Mouse (Mus musculus) neural tube, embryonic 11.5 days (tissue): ENCODE results near the gene Usp30. TPM values are rescaled to one million over a fixed set of nuclear protein-coding genes. Genes with fewer than 3 reads are reported as not detected.

Experiments
- ATAC-seq: fragments of 200-750 bp; cut with Nextera tagmentation; 2 replicates; pipeline ENCODE4 v1.8.0; 2017; ENCODE audit warnings: moderate number of reproducible peaks, mild to moderate bottlenecking, moderate TSS enrichment, moderate library complexity; ENCODE audit not compliant: insufficient read depth, low FRiP score, low TSS enrichment
- DNase-seq: peaks from one replicate; pipeline ENCODE4 v3.0.0-alpha.2; 2015; ENCODE audit warnings: low spot score
- H3K27ac ChIP-seq: fragments of 300-500 bp; sonication (generic); 2 replicates; pipeline ENCODE4 v1.5.1; 2014; ENCODE audit warnings: low read depth, mild to moderate bottlenecking, low read length
- H3K27me3 ChIP-seq: fragments of 300-500 bp; sonication (generic); 2 replicates; pipeline ENCODE4 v1.6.1; 2014; ENCODE audit warnings: mild to moderate bottlenecking, low read length, mixed read lengths; ENCODE audit not compliant: control insufficient read depth, insufficient read depth
- H3K36me3 ChIP-seq: fragments of 300-500 bp; sonication (generic); 2 replicates; pipeline ENCODE4 v1.6.1; 2014; ENCODE audit warnings: mild to moderate bottlenecking, low read length, moderate library complexity, mixed read lengths; ENCODE audit not compliant: control insufficient read depth, insufficient read depth
- H3K4me1 ChIP-seq: fragments of 300-500 bp; sonication (generic); 2 replicates; pipeline ENCODE4 v1.6.1; 2014; ENCODE audit warnings: low read length, mixed read lengths; ENCODE audit not compliant: control insufficient read depth, insufficient read depth
- H3K4me2 ChIP-seq: fragments of 300-500 bp; sonication (generic); 2 replicates; pipeline ENCODE4 v1.6.1; 2014; ENCODE audit warnings: low read depth, mild to moderate bottlenecking, moderate library complexity
- H3K4me3 ChIP-seq: fragments of 300-500 bp; sonication (generic); 2 replicates; pipeline ENCODE4 v1.5.1; 2014; ENCODE audit warnings: low read depth, low read length
- H3K9ac ChIP-seq: fragments of 300-500 bp; sonication (generic); 2 replicates; pipeline ENCODE4 v1.6.1; 2014; ENCODE audit warnings: mild to moderate bottlenecking, low read length
- H3K9me3 ChIP-seq: fragments of 300-500 bp; sonication (generic); 2 replicates; pipeline ENCODE4 v1.6.1; 2016; ENCODE audit warnings: low read length; ENCODE audit not compliant: control insufficient read depth
- WGBS: fragments of 180-500 bp; shearing (Covaris S2); extraction: QIAGEN DNeasy Blood & Tissue Kit; methylation state at CpG from one replicate; pipeline ENCODE4 v1.1.7; 2014; 5-methylcytosine and 5-hydroxymethylcytosine counted together
- polyA plus RNA-seq: library from polyadenylated mRNA; unstranded; fragments of >200 nt; fragmentation: Nextera tagmentation; extraction: Ambion mirVana; gene quantifications from 2 replicates; pipeline ENCODE4 v1.2.1, GENCODE M21; 2014

The Usp30 gene
- 12.7 and 14.5 TPM in 2 replicates for polyA plus RNA-seq

- Histone ChIP-seq H3K4me3 (no peak within 1 kb of the TSS), H3K9me3 (no peaks in the 10 kb centered on the region), H3K4me1 (no peaks in the 10 kb centered on the region), H3K4me2 (no peak within 1 kb of the TSS), H3K27ac (no peak within 1 kb of the TSS), H3K36me3 (no peaks in the 10 kb centered on the region), H3K9ac (no peak within 1 kb of the TSS), H3K27me3 (no peaks in the 10 kb centered on the region)
- 96% methylated on average over 6 of the region's 6 CpGs for WGBS
- no peak for DNase-seq
- ATAC-seq, result no peak
Measured at GRCm38 (mm10) chr5:114065161-114065560, at the start of gene Usp30. Gene Usp30, plus strand, starts transcription at chr5:114065461.

DNA sequence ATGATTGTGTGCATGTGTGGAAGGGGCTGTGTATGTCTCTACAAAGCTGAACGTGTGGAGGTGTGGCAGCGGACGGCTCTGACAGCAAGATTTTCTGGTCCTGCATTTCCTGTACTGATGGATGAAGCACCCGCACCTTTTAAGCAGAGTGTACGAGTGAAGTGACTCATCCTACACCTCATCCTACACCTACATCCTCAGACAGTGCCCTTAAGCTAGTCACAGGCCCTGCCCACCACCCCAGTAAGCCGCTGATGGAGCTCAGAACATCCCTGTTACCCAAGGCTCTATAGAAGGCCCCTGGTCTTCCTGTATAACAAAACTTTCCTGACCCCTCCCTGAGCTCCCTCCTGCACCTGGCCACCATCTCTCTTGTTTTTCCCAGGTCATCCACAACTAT lies 40.9 kb upstream of the Usp30 start:
- H3K27me3 ChIP-seq, result no peaks in the 10 kb centered on the region
- no peak for ATAC-seq
- DNase-seq, result no peak
- H3K27ac ChIP-seq, result no peak overlapping the region
- H3K4me2 ChIP-seq, result no peak overlapping the region
- H3K9me3 ChIP-seq, result no peaks in the 10 kb centered on the region
- H3K36me3 ChIP-seq, result no peaks in the 10 kb centered on the region; the same call in 1 of the 2 replicates
- no peak overlapping the region for H3K9ac ChIP-seq
- no peaks in the 10 kb centered on the region; the same call in 1 of the 2 replicates for H3K4me1 ChIP-seq
- 66% methylated on average over 6 of the region's 6 CpGs for WGBS
- no peak overlapping the region for H3K4me3 ChIP-seq

DNA sequence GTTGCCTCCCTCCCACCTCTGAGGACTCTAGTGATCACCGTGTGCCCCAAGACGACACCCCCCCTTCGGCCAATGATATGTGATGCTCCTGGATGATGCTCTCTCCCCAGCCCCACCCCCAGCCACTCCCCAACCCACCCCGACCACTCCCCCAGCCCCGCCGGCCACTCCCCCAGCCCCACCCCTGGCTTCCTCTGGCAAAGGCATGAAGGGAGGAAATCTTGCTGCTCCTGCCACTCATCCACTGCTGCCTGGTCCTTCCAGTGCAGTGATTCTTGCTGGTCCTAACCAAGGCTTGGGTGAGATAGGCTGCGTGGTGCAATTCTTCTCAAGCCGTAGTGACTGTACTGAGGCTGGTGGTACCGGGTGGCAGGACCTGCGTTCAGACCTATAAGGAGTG lies 40.4 kb upstream of the Usp30 start:
- Histone ChIP-seq H3K36me3 (no peaks in the 10 kb centered on the region; the same call in 1 of the 2 replicates), H3K27ac (no peak overlapping the region), H3K4me3 (no peak overlapping the region), H3K4me2 (no peak overlapping the region), H3K27me3 (no peaks in the 10 kb centered on the region), H3K9ac (no peak overlapping the region), H3K9me3 (no peaks in the 10 kb centered on the region), H3K4me1 (no peaks in the 10 kb centered on the region; the same call in 1 of the 2 replicates)
- DNase-seq, result no peak
- 12% methylated on average over 7 of the region's 10 CpGs for WGBS
- no peak for ATAC-seq

GRCm38 (mm10) chr5:114027217-114027944 lies 37.9 kb upstream of the Usp30 start:
- Histone ChIP-seq H3K4me2 (no peak overlapping the region), H3K9ac (no peak overlapping the region), H3K27me3 (no peaks in the 10 kb centered on the region), H3K4me3 (no peak overlapping the region), H3K9me3 (no peaks in the 10 kb centered on the region), H3K27ac (no peak overlapping the region), H3K4me1 (no peaks in the 10 kb centered on the region; the same call in 1 of the 2 replicates), H3K36me3 (no peaks in the 10 kb centered on the region; the same call in 1 of the 2 replicates)
- ATAC-seq, result no peak
- WGBS, result 87% methylated on average over 12 of the region's 12 CpGs
- DNase-seq, result no peak

DNA sequence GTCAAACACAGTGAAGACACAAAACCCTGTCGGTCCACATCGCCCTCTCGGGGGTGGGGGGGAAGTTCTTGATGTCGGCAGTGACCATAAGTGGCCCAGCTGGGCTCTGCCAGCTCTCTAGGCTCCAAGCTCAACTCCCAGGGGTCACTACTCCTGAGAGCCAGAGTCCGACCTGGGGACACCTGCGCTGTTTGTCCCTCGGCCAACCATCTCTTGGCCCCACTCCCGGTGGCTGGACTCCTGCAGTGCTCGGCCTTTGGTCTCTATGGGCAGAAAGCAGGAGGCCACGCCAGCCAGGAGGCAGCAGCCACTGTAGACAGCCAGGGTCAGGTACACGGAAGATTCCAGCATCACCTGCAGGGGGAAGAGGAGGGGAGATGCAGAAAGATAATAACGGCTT lies 37.1 kb upstream of the Usp30 start:
- no peaks in the 10 kb centered on the region for H3K9me3 ChIP-seq
- no peaks in the 10 kb centered on the region; the same call in 1 of the 2 replicates for H3K4me1 ChIP-seq
- H3K9ac ChIP-seq, result no peak overlapping the region
- DNase-seq, result no peak
- no peak overlapping the region for H3K4me3 ChIP-seq
- H3K4me2 ChIP-seq, result no peak overlapping the region
- H3K36me3 ChIP-seq, result no peaks in the 10 kb centered on the region; the same call in 1 of the 2 replicates
- H3K27ac ChIP-seq, result no peak overlapping the region
- ATAC-seq, result no peak
- 87% methylated on average over 12 of the region's 12 CpGs for whole genome bisulfite sequencing
- H3K27me3 ChIP-seq, result no peaks in the 10 kb centered on the region

GRCm38 (mm10) chr5:114030652-114031051 lies 34.6 kb upstream of the Usp30 start:
- H3K4me3 ChIP-seq, result no peak overlapping the region
- no peak for DNase-seq
- WGBS, result 86% methylated on average over 12 of the region's 12 CpGs
- no peak overlapping the region for H3K4me2 ChIP-seq
- no peaks in the 10 kb centered on the region; the same call in 1 of the 2 replicates for H3K36me3 ChIP-seq
- H3K9me3 ChIP-seq, result no peaks in the 10 kb centered on the region
- no peaks in the 10 kb centered on the region for H3K4me1 ChIP-seq
- no peaks in the 10 kb centered on the region for H3K27me3 ChIP-seq
- no peak overlapping the region for H3K27ac ChIP-seq
- no peak overlapping the region for H3K9ac ChIP-seq
- ATAC-seq, result no peak

DNA sequence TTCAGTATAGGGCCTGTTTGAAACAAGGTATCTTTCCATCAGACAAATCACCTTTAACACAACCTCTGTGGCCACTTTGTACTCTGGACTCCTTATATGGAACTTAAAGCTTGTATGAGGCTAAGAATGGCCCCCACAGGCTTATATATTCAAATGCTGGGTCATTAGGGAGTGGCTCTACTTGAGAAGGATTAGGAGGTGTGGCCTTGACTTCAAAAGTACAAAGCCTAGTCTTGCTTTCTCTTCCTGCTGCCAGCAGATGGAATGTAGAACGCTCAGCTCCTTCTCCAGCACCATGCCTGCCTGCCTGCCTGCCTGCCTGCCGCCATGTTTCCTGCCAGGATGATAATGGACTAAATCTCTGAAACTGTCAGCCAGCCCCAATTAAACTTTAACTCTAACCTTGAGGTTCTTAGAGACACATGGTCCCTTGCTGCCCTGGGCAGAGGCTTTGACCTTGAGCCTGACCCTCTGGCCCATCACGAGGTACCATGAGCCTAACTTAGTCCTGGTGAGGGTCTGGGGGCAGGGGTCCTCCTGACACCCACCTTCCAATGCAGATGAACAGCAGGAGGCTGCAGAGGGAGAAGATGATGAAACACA lies 33.0 kb upstream of the Usp30 start:
- WGBS, result 86% methylated on average over 3 of the region's 3 CpGs
- H3K36me3 ChIP-seq, result no peaks in the 10 kb centered on the region; the same call in 1 of the 2 replicates
- H3K9me3 ChIP-seq, result no peaks in the 10 kb centered on the region
- H3K4me3 ChIP-seq, result no peak overlapping the region
- H3K4me1 ChIP-seq, result no peaks in the 10 kb centered on the region
- DNase-seq (no peak), ATAC-seq (no peak)
- no peaks in the 10 kb centered on the region for H3K27me3 ChIP-seq
- H3K27ac ChIP-seq, result no peak overlapping the region
- no peak overlapping the region for H3K4me2 ChIP-seq
- no peak overlapping the region for H3K9ac ChIP-seq

GRCm38 (mm10) chr5:114034393-114034792 lies 30.9 kb upstream of the Usp30 start:
- Histone ChIP-seq H3K9me3 (no peaks in the 10 kb centered on the region), H3K27me3 (no peaks in the 10 kb centered on the region), H3K4me2 (no peak overlapping the region), H3K36me3 (no peaks in the 10 kb centered on the region; the same call in 1 of the 2 replicates), H3K9ac (no peak overlapping the region), H3K4me3 (no peak overlapping the region), H3K27ac (no peak overlapping the region), H3K4me1 (no peaks in the 10 kb centered on the region)
- DNase-seq (no peak), ATAC-seq (no peak)
- 88% methylated on average over 7 of the region's 7 CpGs for WGBS

- Histone ChIP-seq H3K27me3 (no peaks in the 10 kb centered on the region), H3K4me1 (no peaks in the 10 kb centered on the region), H3K4me2 (no peak overlapping the region), H3K9me3 (no peaks in the 10 kb centered on the region), H3K4me3 (no peak overlapping the region), H3K9ac (no peak overlapping the region), H3K36me3 (no peaks in the 10 kb centered on the region; the same call in 1 of the 2 replicates), H3K27ac (no peak overlapping the region)
- no peak for DNase-seq
- ATAC-seq, result no peak
- WGBS, result 62% methylated on average over 10 of the region's 10 CpGs
Measured at GRCm38 (mm10) chr5:114035111-114035510, 30.1 kb upstream of the Usp30 start.
